8 mouse cellular contexts compared by ENCODE assay signal in genomic region chr15:81522036-81522751, GRCm38 (mm10). TPM values are rescaled to one million over a fixed set of nuclear protein-coding genes. Genes with fewer than 3 reads are reported as not detected.
A peak's percentile ranks its signal among the peaks of the same experiment; 100 is the strongest.
DNase-seq lines count a peak whose midpoint lies in the region; ATAC-seq and TF ChIP-seq lines count a peak whose summit lies in the region.

No protein-coding gene starts in this region.

- ATAC-seq in intestine, embryonic 14.5 days (replicated peaks; ENCODE audit: low FRiP score, low TSS enrichment, low read depth) = peak; percentile 34
- peak; percentile 67 for ATAC-seq in midbrain, postnatal 0 days (ENCODE audit: low FRiP score)

- peak in 1 of 2 experiments; percentile 7 for DNase-seq in layer of hippocampus, adult 2 months (ENCODE audit: low spot score in 2 of 2)
- DNase-seq in layer of hippocampus, adult 18-20 months (ENCODE audit: low spot score in 2 of 2) = no peak
- peak; percentile 54 to 56 for DNase-seq in cerebellum, postnatal 36 days
- peak; percentile 53 for DNase-seq in gastrocnemius, postnatal 25 days
- peak; percentile 89 for DNase-seq in intestine, embryonic 14.5 days (ENCODE audit: low spot score)
- DNase-seq in liver, adult 2 months (ENCODE audit: extremely low read depth, low read depth, low spot score) = peak; percentile 34
- peak; percentile 66 for DNase-seq in midbrain, postnatal 0 days (ENCODE audit: low spot score)
- peak; percentile 92 for DNase-seq in splenic B cell, adult 2 months (ENCODE audit: low read depth, low spot score)

- peak overlapping the region; percentile 99 for H3K4me2 ChIP-seq in intestine, embryonic 14.5 days (ENCODE audit: low read length)
- H3K4me2 ChIP-seq in midbrain, postnatal 0 days (ENCODE audit: low read depth, low read length, poor library complexity, severe bottlenecking) = peak overlapping the region; percentile 95

- 0 out of 2 replicates have a peak, but pooled peaks have one; percentile 4 for TF ChIP-seq POLR2A in liver, adult 2 months (IDR thresholded peaks at IDR 0.05; ENCODE audit: extremely low read depth, insufficient read depth, low read length)

- WGBS in intestine, embryonic 14.5 days = under 1% methylated on average over 38 of the region's 38 CpGs
- 6% methylated on average over 38 of the region's 38 CpGs for WGBS in liver, adult 2 months
- under 1% methylated on average over 38 of the region's 38 CpGs for WGBS in midbrain, postnatal 0 days

- no peaks in the 10 kb centered on the region for H3K36me3 ChIP-seq in intestine, embryonic 14.5 days (ENCODE audit: control insufficient read depth, insufficient read depth, low read length)
- no peaks in the 10 kb centered on the region for H3K36me3 ChIP-seq in liver, adult 2 months (ENCODE audit: control insufficient read depth, insufficient read depth, low read length)
- H3K36me3 ChIP-seq in midbrain, postnatal 0 days (ENCODE audit: insufficient read depth, low read length) = no peaks in the 10 kb centered on the region
- H3K36me3 ChIP-seq in splenic B cell, adult 2 months (ENCODE audit: control insufficient read depth, insufficient read depth, low read length, poor library complexity, severe bottlenecking) = no peaks in the 10 kb centered on the region

- H3K4me3 ChIP-seq in layer of hippocampus, adult 2 months = peak overlapping the region; percentile 70
- H3K4me3 ChIP-seq in intestine, embryonic 14.5 days (ENCODE audit: low read depth, low read length) = peak overlapping the region; percentile 42
- H3K4me3 ChIP-seq in liver, adult 2 months (ENCODE audit: insufficient read depth, low read depth, low read length) = peak overlapping the region; percentile 65
- H3K4me3 ChIP-seq in midbrain, postnatal 0 days (ENCODE audit: low read depth, low read length) = peak overlapping the region; percentile 58

- peak overlapping the region; percentile 94 for H3K27ac ChIP-seq in layer of hippocampus, adult 2 months
- peak overlapping the region; percentile 87 for H3K27ac ChIP-seq in intestine, embryonic 14.5 days (ENCODE audit: low read depth)
- H3K27ac ChIP-seq in liver, adult 2 months (replicated peaks; ENCODE audit: insufficient read depth, low read depth, low read length) = peak overlapping the region; percentile 67
- peak overlapping the region; percentile 84 for H3K27ac ChIP-seq in midbrain, postnatal 0 days (ENCODE audit: low read depth, low read length)

- TF ChIP-seq CTCF in layer of hippocampus, adult 2 months (conservative IDR thresholded peaks at IDR 0.05) = no peak
- TF ChIP-seq CTCF in liver, adult 2 months (IDR thresholded peaks at IDR 0.05; ENCODE audit: low read depth, low read length) = no peak
- no peak for TF ChIP-seq CTCF in midbrain, postnatal 0 days (IDR thresholded peaks at IDR 0.05)

- H3K4me1 ChIP-seq in intestine, embryonic 14.5 days (replicated peaks; ENCODE audit: control insufficient read depth, insufficient read depth, low read length) = peaks cover 6% of the 10 kb centered on the region; the same call in 1 of the 2 replicates
- H3K4me1 ChIP-seq in liver, adult 2 months (ENCODE audit: control insufficient read depth, insufficient read depth, low read length) = peaks cover 2% of the 10 kb centered on the region; the same call in 1 of the 2 replicates
- H3K4me1 ChIP-seq in midbrain, postnatal 0 days (ENCODE audit: insufficient read depth, low read length) = no peaks in the 10 kb centered on the region

- H3K9me3 ChIP-seq in intestine, embryonic 14.5 days (ENCODE audit: control insufficient read depth, low read length) = no peaks in the 10 kb centered on the region
- no peaks in the 10 kb centered on the region for H3K9me3 ChIP-seq in midbrain, postnatal 0 days (ENCODE audit: low read length)

- no peaks in the 10 kb centered on the region for H3K27me3 ChIP-seq in intestine, embryonic 14.5 days (replicated peaks; ENCODE audit: control insufficient read depth, insufficient read depth, low read length)
- no peaks in the 10 kb centered on the region for H3K27me3 ChIP-seq in liver, adult 2 months (ENCODE audit: control insufficient read depth, insufficient read depth, low read length)
- no peaks in the 10 kb centered on the region for H3K27me3 ChIP-seq in midbrain, postnatal 0 days (ENCODE audit: insufficient read depth, low read length)
- H3K27me3 ChIP-seq in splenic B cell, adult 2 months (ENCODE audit: control insufficient read depth, insufficient read depth, low read length, poor library complexity, severe bottlenecking) = no peaks in the 10 kb centered on the region

- H3K79me2 ChIP-seq in liver, adult 2 months (ENCODE audit: control insufficient read depth, insufficient read depth, low read length) = no peaks in the 10 kb centered on the region

- peak overlapping the region; percentile 74 for H3K9ac ChIP-seq in intestine, embryonic 14.5 days (ENCODE audit: low read length)
- peak overlapping the region; percentile 59 for H3K9ac ChIP-seq in liver, adult 2 months (ENCODE audit: low read depth, low read length)
- peak overlapping the region; percentile 77 for H3K9ac ChIP-seq in midbrain, postnatal 0 days (replicated peaks; ENCODE audit: low read length, poor library complexity, severe bottlenecking)

RNA-seq across cellular contexts. Expression of gene Rbx1, which starts 56.1 kb away (rescaled TPM):
- 100 to 1,000 TPM; 124 to 137 TPM for total RNA-seq in layer of hippocampus, adult 2 months (2021)
- 100 to 1,000 TPM; 128 to 135 TPM for total RNA-seq in layer of hippocampus, adult 18-20 months (2021)
- 100 to 1,000 TPM in 1 of 2 experiments, 10 to 100 TPM in 1; 97.2 to 104 TPM for total RNA-seq in gastrocnemius, postnatal 25 days (2021)
- 514 and 518 TPM in 2 replicates for polyA plus RNA-seq in intestine, embryonic 14.5 days (2014; fragmentation: Nextera tagmentation; extraction: Ambion mirVana)
- 45.5 and 59.3 TPM in 2 replicates for total RNA-seq in liver, adult 2 months (2014; rRNA removed)
- polyA plus RNA-seq in liver, adult 2 months (2012; rRNA removed) = 52.3 and 55.4 TPM in 2 replicates
- total RNA-seq in midbrain, postnatal 0 days (2014; rRNA removed) = 152 and 155 TPM in 2 replicates
- polyA plus RNA-seq in midbrain, postnatal 0 days (2015; fragmentation: Nextera tagmentation; extraction: Ambion mirVana) = 397 and 411 TPM in 2 replicates

Comparison
In these comparisons a context has a peak if more than half of its experiments do, and no peak if none do; other contexts are left out.
1. DNase-seq: peak in cerebellum, postnatal 36 days (2 of 2), gastrocnemius, postnatal 25 days (single experiment), intestine, embryonic 14.5 days (single experiment), liver, adult 2 months (single experiment), midbrain, postnatal 0 days (single experiment) and splenic B cell, adult 2 months (single experiment); none in layer of hippocampus, adult 18-20 months (0 of 2).
2. Peak in every context shown above with its lines, with median percentiles within 50 percentile points of each other: H3K27ac ChIP-seq, H3K4me3 ChIP-seq and H3K9ac ChIP-seq.